Mouse (Mus musculus) ES-E14 (cell line): ENCODE results near the gene Extl1.

ENCODE experiments used
- CHD2 ChIP-seq: IDR thresholded peaks from 2 replicates; pipeline ENCODE4 v1.6.1; 2014; ENCODE audit warnings: mild to moderate bottlenecking, low read depth, low read length, inconsistent platforms
- HCFC1 ChIP-seq: IDR thresholded peaks from 2 replicates; pipeline ENCODE4 v1.6.1; 2012; ENCODE audit warnings: low read length, inconsistent platforms, borderline replicate concordance; ENCODE audit not compliant: insufficient read depth
- MAFK ChIP-seq: IDR thresholded peaks from 2 replicates; pipeline ENCODE4 v1.6.1; 2014; ENCODE audit warnings: mild to moderate bottlenecking, low read depth, low read length, inconsistent platforms; ENCODE audit not compliant: insufficient read depth
- ZC3H11A ChIP-seq: IDR thresholded peaks from 2 replicates; pipeline ENCODE4 v1.6.1; 2012; ENCODE audit warnings: low read depth, mild to moderate bottlenecking, inconsistent platforms, low read length, borderline replicate concordance
- ZNF384 ChIP-seq: IDR thresholded peaks from 2 replicates; pipeline ENCODE4 v1.6.1; 2012; ENCODE audit warnings: low read depth, low read length, inconsistent platforms

- TF ChIP-seq ZNF384 (peak; percentile 91), CHD2 (no peak), ZC3H11A (no peak), HCFC1 (no peak), MAFK (no peak)
Measured at GRCm38 (mm10) chr4:134372294-134372747, 11.3 kb downstream of the Extl1 start.
